Mouse (Mus musculus): ENCODE data around the gene Rasl10a. TPM values are rescaled to one million over a fixed set of nuclear protein-coding genes. Genes with fewer than 3 reads are reported as not detected.

Gene Rasl10a
- polyA plus RNA-seq, 1 experiment from 2014 or later, result 1.1 TPM

GRCm38 (mm10) chr11:5057541-5057855 lies 430 bp upstream of the Rasl10a start:
- H3K27me3 ChIP-seq (ENCODE audit: control insufficient read depth, insufficient read depth, low read length), result peaks cover 71% of the 10 kb centered on the region
- peaks cover 36% of the 10 kb centered on the region for H3K4me1 ChIP-seq (ENCODE audit: control insufficient read depth, insufficient read depth, low read length)
- no peak overlapping the region for H3K27ac ChIP-seq (ENCODE audit: low read depth, low read length)
- peak overlapping the region; percentile 58; the same call in 1 of the 2 replicates for H3K9ac ChIP-seq (ENCODE audit: low read depth, low read length)
- 20% methylated on average over 8 of the region's 8 CpGs for WGBS (ENCODE audit: insufficient replicate concordance)
- H3K9me3 ChIP-seq (replicated peaks; ENCODE audit: control insufficient read depth, low read length), result no peaks in the 10 kb centered on the region
- peak overlapping the region; percentile 95 for H3K4me2 ChIP-seq
- no peaks in the 10 kb centered on the region for H3K36me3 ChIP-seq (ENCODE audit: control insufficient read depth, insufficient read depth, low read length)
- no peak for ATAC-seq (replicated peaks; ENCODE audit: insufficient number of reproducible peaks, low FRiP score, low TSS enrichment)
- H3K4me3 ChIP-seq (ENCODE audit: low read depth, low read length), result peak overlapping the region; percentile 55

- no peaks in the 10 kb centered on the region for H3K9me3 ChIP-seq (replicated peaks; ENCODE audit: control insufficient read depth, low read length)
- no peak overlapping the region for H3K27ac ChIP-seq (ENCODE audit: low read depth, low read length)
- peak overlapping the region; percentile 55; the same call in 1 of the 2 replicates for H3K4me3 ChIP-seq (ENCODE audit: low read depth, low read length)
- no peaks in the 10 kb centered on the region for H3K36me3 ChIP-seq (ENCODE audit: control insufficient read depth, insufficient read depth, low read length)
- no peak overlapping the region for H3K9ac ChIP-seq (ENCODE audit: low read depth, low read length)
- 31% methylated on average over 9 of the region's 9 CpGs for WGBS (ENCODE audit: insufficient replicate concordance)
- ATAC-seq (replicated peaks; ENCODE audit: insufficient number of reproducible peaks, low FRiP score, low TSS enrichment), result no peak
- peaks cover 84% of the 10 kb centered on the region for H3K27me3 ChIP-seq (ENCODE audit: control insufficient read depth, insufficient read depth, low read length)
- H3K4me1 ChIP-seq (ENCODE audit: control insufficient read depth, insufficient read depth, low read length), result peaks cover 37% of the 10 kb centered on the region
- H3K4me2 ChIP-seq, result no peak overlapping the region
These were observed 855 bp downstream of the Rasl10a start for GRCm38 (mm10) chr11:5058783-5059182.

GRCm38 (mm10) chr11:5059230-5059629 lies 1.3 kb downstream of the Rasl10a start:
- no peaks in the 10 kb centered on the region for H3K36me3 ChIP-seq (ENCODE audit: control insufficient read depth, insufficient read depth, low read length)
- H3K4me2 ChIP-seq, result no peak overlapping the region
- H3K4me1 ChIP-seq (ENCODE audit: control insufficient read depth, insufficient read depth, low read length), result peaks cover 42% of the 10 kb centered on the region
- ATAC-seq (replicated peaks; ENCODE audit: insufficient number of reproducible peaks, low FRiP score, low TSS enrichment), result no peak
- H3K27me3 ChIP-seq (ENCODE audit: control insufficient read depth, insufficient read depth, low read length), result peaks cover 88% of the 10 kb centered on the region
- H3K4me3 ChIP-seq (ENCODE audit: low read depth, low read length), result no peak overlapping the region
- no peak overlapping the region for H3K9ac ChIP-seq (ENCODE audit: low read depth, low read length)
- H3K27ac ChIP-seq (ENCODE audit: low read depth, low read length), result no peak overlapping the region
- 30% methylated on average over 14 of the region's 14 CpGs for WGBS (ENCODE audit: insufficient replicate concordance)
- no peaks in the 10 kb centered on the region for H3K9me3 ChIP-seq (replicated peaks; ENCODE audit: control insufficient read depth, low read length)

GRCm38 (mm10) chr11:5059704-5060156 lies 1.8 kb downstream of the Rasl10a start:
- Histone ChIP-seq H3K4me1 (ENCODE audit: control insufficient read depth, insufficient read depth, low read length) (peaks cover 45% of the 10 kb centered on the region), H3K27me3 (ENCODE audit: control insufficient read depth, insufficient read depth, low read length) (peaks cover 89% of the 10 kb centered on the region), H3K4me3 (ENCODE audit: low read depth, low read length) (no peak overlapping the region), H3K9me3 (replicated peaks; ENCODE audit: control insufficient read depth, low read length) (no peaks in the 10 kb centered on the region), H3K27ac (ENCODE audit: low read depth, low read length) (no peak overlapping the region), H3K4me2 (no peak overlapping the region), H3K9ac (ENCODE audit: low read depth, low read length) (no peak overlapping the region), H3K36me3 (ENCODE audit: control insufficient read depth, insufficient read depth, low read length) (no peaks in the 10 kb centered on the region)
- WGBS (ENCODE audit: insufficient replicate concordance), result 10% methylated on average over 27 of the region's 27 CpGs
- no peak for ATAC-seq (replicated peaks; ENCODE audit: insufficient number of reproducible peaks, low FRiP score, low TSS enrichment)

- ATAC-seq (replicated peaks; ENCODE audit: insufficient number of reproducible peaks, low FRiP score, low TSS enrichment), result no peak
- peaks cover 83% of the 10 kb centered on the region for H3K27me3 ChIP-seq (ENCODE audit: control insufficient read depth, insufficient read depth, low read length)
- H3K9me3 ChIP-seq (replicated peaks; ENCODE audit: control insufficient read depth, low read length), result no peaks in the 10 kb centered on the region
- H3K9ac ChIP-seq (ENCODE audit: low read depth, low read length), result peak overlapping the region; percentile 31; the same call in 1 of the 2 replicates
- H3K36me3 ChIP-seq (ENCODE audit: control insufficient read depth, insufficient read depth, low read length), result no peaks in the 10 kb centered on the region
- no peak overlapping the region for H3K27ac ChIP-seq (ENCODE audit: low read depth, low read length)
- H3K4me2 ChIP-seq, result peak overlapping the region; percentile 67
- WGBS (ENCODE audit: insufficient replicate concordance), result 55% methylated on average over 25 of the region's 28 CpGs
- peaks cover 43% of the 10 kb centered on the region for H3K4me1 ChIP-seq (ENCODE audit: control insufficient read depth, insufficient read depth, low read length)
- peak overlapping the region; percentile 43 for H3K4me3 ChIP-seq (ENCODE audit: low read depth, low read length)
These were observed 3.0 kb downstream of the Rasl10a start for GRCm38 (mm10) chr11:5060756-5061412.

- H3K9me3 ChIP-seq (replicated peaks; ENCODE audit: control insufficient read depth, low read length), result no peaks in the 10 kb centered on the region
- H3K27ac ChIP-seq (ENCODE audit: low read depth, low read length), result no peak overlapping the region
- H3K4me2 ChIP-seq, result peak overlapping the region; percentile 67
- peak overlapping the region; percentile 31 for H3K9ac ChIP-seq (ENCODE audit: low read depth, low read length)
- H3K36me3 ChIP-seq (ENCODE audit: control insufficient read depth, insufficient read depth, low read length), result no peaks in the 10 kb centered on the region
- H3K27me3 ChIP-seq (ENCODE audit: control insufficient read depth, insufficient read depth, low read length), result peaks cover 76% of the 10 kb centered on the region
- 3% methylated on average over 57 of the region's 62 CpGs for WGBS (ENCODE audit: insufficient replicate concordance)
- ATAC-seq (replicated peaks; ENCODE audit: insufficient number of reproducible peaks, low FRiP score, low TSS enrichment), result peak; percentile 24; the same call in 1 of the 2 replicates
- peaks cover 40% of the 10 kb centered on the region for H3K4me1 ChIP-seq (ENCODE audit: control insufficient read depth, insufficient read depth, low read length)
- peak overlapping the region; percentile 43 for H3K4me3 ChIP-seq (ENCODE audit: low read depth, low read length)
These were observed 3.6 kb downstream of the Rasl10a start for GRCm38 (mm10) chr11:5061413-5062139.

- H3K9me3 ChIP-seq (replicated peaks; ENCODE audit: control insufficient read depth, low read length), result no peaks in the 10 kb centered on the region
- WGBS (ENCODE audit: insufficient replicate concordance), result 23% methylated on average over 13 of the region's 13 CpGs
These were observed 4.4 kb downstream of the Rasl10a start for GRCm38 (mm10) chr11:5062326-5062725.

GRCm38 (mm10) chr11:5062860-5063505 lies 5.1 kb downstream of the Rasl10a start:
- no peak for ATAC-seq (replicated peaks; ENCODE audit: insufficient number of reproducible peaks, low FRiP score, low TSS enrichment)
- Histone ChIP-seq H3K27me3 (ENCODE audit: control insufficient read depth, insufficient read depth, low read length) (peaks cover 62% of the 10 kb centered on the region), H3K9ac (ENCODE audit: low read depth, low read length) (no peak overlapping the region), H3K9me3 (replicated peaks; ENCODE audit: control insufficient read depth, low read length) (no peaks in the 10 kb centered on the region), H3K27ac (ENCODE audit: low read depth, low read length) (no peak overlapping the region), H3K4me2 (peak overlapping the region; percentile 14; the same call in 1 of the 2 replicates), H3K4me1 (ENCODE audit: control insufficient read depth, insufficient read depth, low read length) (peaks cover 36% of the 10 kb centered on the region), H3K36me3 (ENCODE audit: control insufficient read depth, insufficient read depth, low read length) (no peaks in the 10 kb centered on the region; the same call in 1 of the 2 replicates), H3K4me3 (ENCODE audit: low read depth, low read length) (no peak overlapping the region; the same call in 1 of the 2 replicates)
- WGBS (ENCODE audit: insufficient replicate concordance), result 67% methylated on average over 13 of the region's 13 CpGs

More at GRCm38 (mm10) chr11:5062326-5062725, 4.4 kb downstream of the Rasl10a start:
- no peak overlapping the region for H3K27ac ChIP-seq (ENCODE audit: low read depth, low read length)
- no peak for ATAC-seq (replicated peaks; ENCODE audit: insufficient number of reproducible peaks, low FRiP score, low TSS enrichment)
- H3K4me1 ChIP-seq (ENCODE audit: control insufficient read depth, insufficient read depth, low read length), result peaks cover 40% of the 10 kb centered on the region
- peak overlapping the region; percentile 31; the same call in 1 of the 2 replicates for H3K9ac ChIP-seq (ENCODE audit: low read depth, low read length)
- H3K27me3 ChIP-seq (ENCODE audit: control insufficient read depth, insufficient read depth, low read length), result peaks cover 69% of the 10 kb centered on the region
- H3K4me3 ChIP-seq (ENCODE audit: low read depth, low read length), result peak overlapping the region; percentile 43
- peak overlapping the region; percentile 67 for H3K4me2 ChIP-seq
- H3K36me3 ChIP-seq (ENCODE audit: control insufficient read depth, insufficient read depth, low read length), result no peaks in the 10 kb centered on the region
